Comparison of ENCODE assay signal across 8 mouse cellular contexts in genomic region chr2:80581043-80581711, GRCm38 (mm10). TPM values are rescaled to one million over a fixed set of nuclear protein-coding genes. Genes with fewer than 3 reads are reported as not detected.
DNase-seq lines count a peak whose midpoint lies in the region; ATAC-seq lines count a peak whose summit lies in the region.

Nckap1 (minus strand) TSS chr2:80581380.

- H3K36me3 ChIP-seq in heart, embryonic 13.5 days: no peaks in the 10 kb centered on the region
- no peaks in the 10 kb centered on the region for H3K36me3 ChIP-seq in liver, embryonic 11.5 days (ENCODE audit: control insufficient read depth, insufficient read depth, low read length)
- H3K36me3 ChIP-seq in stomach, embryonic 15.5 days: no peaks in the 10 kb centered on the region

- peak within 1 kb of the TSS; percentile 99 for H3K27ac ChIP-seq in heart, embryonic 13.5 days (replicated peaks)
- peak within 1 kb of the TSS; percentile 96 for H3K27ac ChIP-seq in liver, embryonic 11.5 days (ENCODE audit: low read depth, low read length)
- peak within 1 kb of the TSS; percentile 99 for H3K27ac ChIP-seq in stomach, embryonic 15.5 days

- peaks cover 30% of the 10 kb centered on the region for H3K4me1 ChIP-seq in heart, embryonic 13.5 days
- peaks cover 7% of the 10 kb centered on the region for H3K4me1 ChIP-seq in liver, embryonic 11.5 days (replicated peaks; ENCODE audit: control insufficient read depth, insufficient read depth, low read length)
- peaks cover 11% of the 10 kb centered on the region; the same call in 1 of the 2 replicates for H3K4me1 ChIP-seq in stomach, embryonic 15.5 days

- H3K4me3 ChIP-seq in heart, embryonic 13.5 days: peak within 1 kb of the TSS; percentile 97
- peak within 1 kb of the TSS; percentile 89 for H3K4me3 ChIP-seq in liver, embryonic 11.5 days (ENCODE audit: low read depth, low read length)
- peak within 1 kb of the TSS; percentile 89 for H3K4me3 ChIP-seq in stomach, embryonic 15.5 days (replicated peaks)

- peak within 1 kb of the TSS; percentile 99 for H3K9ac ChIP-seq in heart, embryonic 13.5 days
- peak within 1 kb of the TSS; percentile 94 for H3K9ac ChIP-seq in liver, embryonic 11.5 days (ENCODE audit: low read depth, low read length)
- H3K9ac ChIP-seq in stomach, embryonic 15.5 days: peak within 1 kb of the TSS; percentile 95

- DNase-seq in CD4-positive, CD25-positive, alpha-beta regulatory T cell, adult 2 months (ENCODE audit: low read depth, low spot score): peak; percentile 85
- peak; percentile 72 for DNase-seq in c-Kit-negative CD71-positive TER-119-positive erythroid progenitor cells, embryonic 14.5 days (ENCODE audit: low read depth, low spot score)
- DNase-seq in fibroblast of lung, adult 2 months (ENCODE audit: low read depth): peak; percentile 39
- peak; percentile 94 for DNase-seq in kidney, postnatal 10 days
- peak; percentile 86 for DNase-seq in liver, embryonic 11.5 days (ENCODE audit: low spot score)
- peak; percentile 91 for DNase-seq in neural tube, embryonic 10.5 days (ENCODE audit: extremely low spot score, low spot score)

- no peaks in the 10 kb centered on the region for H3K27me3 ChIP-seq in heart, embryonic 13.5 days (replicated peaks)
- no peaks in the 10 kb centered on the region; the same call in 1 of the 2 replicates for H3K27me3 ChIP-seq in liver, embryonic 11.5 days (replicated peaks; ENCODE audit: control insufficient read depth, insufficient read depth, low read length)
- no peaks in the 10 kb centered on the region for H3K27me3 ChIP-seq in stomach, embryonic 15.5 days (replicated peaks)

- H3K9me3 ChIP-seq in heart, embryonic 13.5 days: 0 out of 2 replicates have a peak, but pooled peaks cover 6% of the 10 kb centered on the region
- peaks cover 2% of the 10 kb centered on the region; the same call in 1 of the 2 replicates for H3K9me3 ChIP-seq in liver, embryonic 11.5 days (ENCODE audit: control insufficient read depth, low read length)
- H3K9me3 ChIP-seq in stomach, embryonic 15.5 days: no peaks in the 10 kb centered on the region

- peak; percentile 90 for ATAC-seq in heart, embryonic 13.5 days (ENCODE audit: extremely low read depth, insufficient number of reproducible peaks, low FRiP score, low TSS enrichment)
- peak; percentile 93 for ATAC-seq in liver, embryonic 11.5 days (replicated peaks; ENCODE audit: low FRiP score)
- ATAC-seq in stomach, embryonic 15.5 days (ENCODE audit: insufficient read depth, low FRiP score, low read depth): peak; percentile 95

- under 1% methylated on average over 72 of the region's 88 CpGs for WGBS in heart, embryonic 13.5 days
- WGBS in liver, embryonic 11.5 days: under 1% methylated on average over 70 of the region's 88 CpGs
- under 1% methylated on average over 58 of the region's 88 CpGs for WGBS in stomach, embryonic 15.5 days

- peak within 1 kb of the TSS; percentile 84 for H3K4me2 ChIP-seq in heart, embryonic 13.5 days
- peak within 1 kb of the TSS; percentile 87 for H3K4me2 ChIP-seq in liver, embryonic 11.5 days
- H3K4me2 ChIP-seq in stomach, embryonic 15.5 days: peak within 1 kb of the TSS; percentile 56

RNA-seq across cellular contexts. Expression of gene Nckap1, which starts in this region (rescaled TPM):
- 48.8 and 50.3 TPM in 2 replicates for polyA plus RNA-seq in heart, embryonic 13.5 days (2015; fragmentation: Nextera tagmentation; extraction: Ambion mirVana)
- 27.4 and 30.2 TPM in 2 replicates for polyA plus RNA-seq in liver, embryonic 11.5 days (2014; fragmentation: Nextera tagmentation; extraction: Ambion mirVana)
- polyA plus RNA-seq in stomach, embryonic 15.5 days (2015; fragmentation: Nextera tagmentation; extraction: Ambion mirVana): 69.8 and 74.4 TPM in 2 replicates

Comparison
In these comparisons a context has a peak if more than half of its experiments do, and no peak if none do; other contexts are left out.
1. Peak in every context shown above with its lines: DNase-seq, ATAC-seq, H3K4me3 ChIP-seq and H3K27ac ChIP-seq.
2. DNase-seq: peak in every context shown above with its lines; median percentile 94 in kidney, postnatal 10 days; 91 in neural tube, embryonic 10.5 days; 86 in liver, embryonic 11.5 days; 85 in CD4-positive, CD25-positive, alpha-beta regulatory T cell, adult 2 months; 72 in c-Kit-negative CD71-positive TER-119-positive erythroid progenitor cells, embryonic 14.5 days; 39 in fibroblast of lung, adult 2 months.